Mouse (Mus musculus) midbrain, embryonic 16.5 days (tissue): Measurements from ENCODE around the gene Sult1b1. TPM values are rescaled to one million over a fixed set of nuclear protein-coding genes. Genes with fewer than 3 reads are reported as not detected.
"Not testable (repeated sequence)": the region's sequence is repeated elsewhere in the genome, so short reads cannot be mapped to it uniquely, and the experiment has no call there.

Source experiments
- ATAC-seq: fragments of 200-750 bp; cut with Nextera tagmentation; 2 replicates; pipeline ENCODE4 v1.8.0; 2017; ENCODE audit warnings: moderate TSS enrichment
- H3K27ac ChIP-seq: fragments of 300-500 bp; sonication (generic); 2 replicates; pipeline ENCODE4 v1.5.1; 2014; ENCODE audit warnings: mild to moderate bottlenecking, low read length, mixed read lengths
- H3K27me3 ChIP-seq: fragments of 300-500 bp; sonication (generic); 2 replicates; pipeline ENCODE4 v1.6.1; 2014; ENCODE audit warnings: low read depth, low read length, mixed read lengths; ENCODE audit not compliant: control insufficient read depth, insufficient read depth
- H3K36me3 ChIP-seq: fragments of 300-500 bp; sonication (generic); 2 replicates; pipeline ENCODE4 v1.6.1; 2014; ENCODE audit warnings: mild to moderate bottlenecking, low read length, moderate library complexity, mixed read lengths; ENCODE audit not compliant: control insufficient read depth, insufficient read depth
- H3K4me1 ChIP-seq: fragments of 300-500 bp; sonication (generic); 2 replicates; pipeline ENCODE4 v1.6.1; 2014; ENCODE audit warnings: mild to moderate bottlenecking, low read length, mixed read lengths; ENCODE audit not compliant: control insufficient read depth, insufficient read depth
- H3K4me2 ChIP-seq: fragments of 300-500 bp; sonication (generic); 2 replicates; pipeline ENCODE4 v1.6.1; 2014; ENCODE audit warnings: mild to moderate bottlenecking, low read length, mixed read lengths
- H3K4me3 ChIP-seq: fragments of 300-500 bp; sonication (generic); 2 replicates; pipeline ENCODE4 v1.5.1; 2014; ENCODE audit warnings: low read depth, mild to moderate bottlenecking, low read length, moderate library complexity, mixed read lengths
- H3K9ac ChIP-seq: fragments of 300-500 bp; sonication (generic); 2 replicates; pipeline ENCODE4 v1.6.1; 2014; ENCODE audit warnings: low read depth, low read length, mixed read lengths
- H3K9me3 ChIP-seq: fragments of 300-500 bp; sonication (generic); replicated peaks from 2 replicates; pipeline ENCODE4 v1.6.1; 2014; ENCODE audit warnings: mild to moderate bottlenecking, low read length, mixed read lengths; ENCODE audit not compliant: control insufficient read depth, poor library complexity, severe bottlenecking
- WGBS: fragments of 180-500 bp; shearing (Covaris S2); extraction: QIAGEN DNeasy Blood & Tissue Kit; methylation state at CpG from one replicate; pipeline ENCODE4 v1.1.7; 2014; 5-methylcytosine and 5-hydroxymethylcytosine counted together
- polyA plus RNA-seq: library from polyadenylated mRNA; unstranded; fragments of >200 nt; fragmentation: Nextera tagmentation; extraction: Ambion mirVana; gene quantifications from 2 replicates; pipeline ENCODE4 v1.2.1, GENCODE M21; 2015

The Sult1b1 gene
- polyA plus RNA-seq, 1 experiment from 2014 or later: not detected

- not testable (repeated sequence) for H3K27ac ChIP-seq, ATAC-seq, H3K27me3 ChIP-seq, H3K9ac ChIP-seq, H3K4me3 ChIP-seq, H3K4me1 ChIP-seq, H3K4me2 ChIP-seq, H3K36me3 ChIP-seq, H3K9me3 ChIP-seq
- WGBS: 92% methylated on average over 1 of the region's 1 CpGs
Observed at GRCm38 (mm10) chr5:87486706-87487105, 51.3 kb downstream of the Sult1b1 start, which contains the start of gene Gm43638. Gm43638 (minus strand) TSS chr5:87486806.

GRCm38 (mm10) chr5:87482160-87482559 is 55.8 kb downstream of the Sult1b1 start, which contains the start of gene Ugt2a2:
Ugt2a2 (minus strand) TSS chr5:87482260.
- H3K9me3 ChIP-seq: no peaks in the 10 kb centered on the region
- H3K4me3 ChIP-seq: no peak within 1 kb of the TSS
- no peak within 1 kb of the TSS for H3K9ac ChIP-seq
- no peak for ATAC-seq
- no peaks in the 10 kb centered on the region for H3K27me3 ChIP-seq
- H3K4me1 ChIP-seq: no peaks in the 10 kb centered on the region
- no peaks in the 10 kb centered on the region for H3K36me3 ChIP-seq
- 82% methylated on average over 5 of the region's 5 CpGs for WGBS
- H3K4me2 ChIP-seq: no peak within 1 kb of the TSS
- no peak within 1 kb of the TSS for H3K27ac ChIP-seq

Other genes starting within 250 kb of the Sult1b1 start
- gene Ugt2a3, start 201.0 kb downstream of the Sult1b1 start, polyA plus RNA-seq: not detected in 2 replicates
- gene Ugt2b38, start 114.0 kb downstream of the Sult1b1 start, polyA plus RNA-seq: not detected in 2 replicates
- gene Ugt2a2, start 55.9 kb downstream of the Sult1b1 start, polyA plus RNA-seq: not detected in 2 replicates
- gene Gm43638, start 51.4 kb downstream of the Sult1b1 start, polyA plus RNA-seq: not detected in 2 replicates
- not detected in 2 replicates for gene Ugt2a1, start 47.3 kb downstream of the Sult1b1 start, polyA plus RNA-seq
- not detected in 2 replicates for gene Sult1d1, start 30.8 kb upstream of the Sult1b1 start, polyA plus RNA-seq
- gene Sult1e1, start 53.4 kb upstream of the Sult1b1 start, polyA plus RNA-seq: not detected in 2 replicates
- gene Csn1s1, start 128.0 kb upstream of the Sult1b1 start, polyA plus RNA-seq: 0.15 TPM in 1 of 2 replicates, not detected in the other
- not detected in 2 replicates for gene Csn2, start 161.4 kb upstream of the Sult1b1 start, polyA plus RNA-seq
- not detected in 2 replicates for gene Csn1s2a, start 236.4 kb upstream of the Sult1b1 start, polyA plus RNA-seq